Comparison of ENCODE assay signal across 17 mouse cellular contexts in genomic region chr12:119410522-119410921, GRCm38 (mm10).
DNase-seq lines count a peak whose midpoint lies in the region.
"Had no signal": no experiment of that assay in that cellular context is flagged by ENCODE, and none has a peak within 500 bp of the region (broad histone marks: within the 10 kb centered on the region; RNA-seq: fewer than 3 reads in every experiment).

No protein-coding gene starts in this region.

- DNase-seq in frontal cortex, adult 2 months (ENCODE audit: extremely low spot score in 1 of 2, low spot score in 1 of 2) = peak; percentile 16 to 25
- no peak for DNase-seq in frontal cortex, postnatal 10 days (ENCODE audit: low spot score in 2 of 2)
- peak; percentile 3 for DNase-seq in right cerebral cortex, adult 18-20 months
- DNase-seq in right cerebral cortex, postnatal 25 days = no peak
- DNase-seq in telencephalon, adult 2 months (ENCODE audit: low read depth, low spot score) = peak; percentile 58
- DNase-seq in adrenal gland, adult 2 months = no peak
- DNase-seq: adrenal gland, adult 8-10 months; adrenal gland, postnatal 14 days; adrenal gland, postnatal 36 days; cerebellum, adult 11 months; cerebellum, adult 18-20 months; cerebellum, adult 8-10 months; cerebellum, adult 9-11 months; cerebellum, postnatal 14 days; cerebellum, postnatal 36 days; embryo, embryonic 11 days; forebrain, postnatal 0 days had no signal

Comparison
In these comparisons a context has a peak if more than half of its experiments do, and no peak if none do; other contexts are left out.
1. DNase-seq: peak in frontal cortex, adult 2 months (2 of 2), right cerebral cortex, adult 18-20 months (single experiment) and telencephalon, adult 2 months (single experiment); none in frontal cortex, postnatal 10 days (0 of 2), right cerebral cortex, postnatal 25 days (single experiment) and adrenal gland, adult 2 months (single experiment).